Mouse (Mus musculus) limb, embryonic 10.5 days (tissue): ENCODE measurements at regions not wholly inside any gene's neighbourhood (a gene's known extent, or its start where the extent isn't known, plus 50 kb on each side); places are given as distances from the start of the nearest gene placed in this dataset.
"Not testable (repeated sequence)": the region's sequence is repeated elsewhere in the genome, so short reads cannot be mapped to it uniquely, and the experiment has no call there.

Source experiments
- DNase-seq: peaks from one replicate; pipeline ENCODE4 v3.0.0-alpha.2; 2017; ENCODE audit warnings: low spot score
- H3K27ac ChIP-seq: fragments of 300-500 bp; sonication (generic); 2 replicates; pipeline ENCODE4 v1.5.1; 2016; ENCODE audit warnings: mild to moderate bottlenecking
- H3K27me3 ChIP-seq: fragments of 300-500 bp; sonication (generic); 2 replicates; pipeline ENCODE4 v1.6.1; 2016; ENCODE audit warnings: low read depth, mild to moderate bottlenecking; ENCODE audit not compliant: poor library complexity, severe bottlenecking
- H3K36me3 ChIP-seq: fragments of 300-500 bp; sonication (generic); 2 replicates; pipeline ENCODE4 v1.6.1; 2016; ENCODE audit warnings: mild to moderate bottlenecking, moderate library complexity
- H3K4me1 ChIP-seq: fragments of 300-500 bp; sonication (generic); 2 replicates; pipeline ENCODE4 v1.6.1; 2016
- H3K4me3 ChIP-seq: fragments of 300-500 bp; sonication (generic); 2 replicates; pipeline ENCODE4 v1.5.1; 2016; ENCODE audit warnings: mild to moderate bottlenecking, moderate library complexity
- H3K9me3 ChIP-seq: fragments of 300-500 bp; sonication (generic); replicated peaks from 2 replicates; pipeline ENCODE4 v1.6.1; 2016; ENCODE audit warnings: mild to moderate bottlenecking
- WGBS: fragments of 180-500 bp; shearing (Covaris S2); methylation state at CpG from one replicate; pipeline ENCODE4 v1.1.7; 2016; 5-methylcytosine and 5-hydroxymethylcytosine counted together

DNA sequence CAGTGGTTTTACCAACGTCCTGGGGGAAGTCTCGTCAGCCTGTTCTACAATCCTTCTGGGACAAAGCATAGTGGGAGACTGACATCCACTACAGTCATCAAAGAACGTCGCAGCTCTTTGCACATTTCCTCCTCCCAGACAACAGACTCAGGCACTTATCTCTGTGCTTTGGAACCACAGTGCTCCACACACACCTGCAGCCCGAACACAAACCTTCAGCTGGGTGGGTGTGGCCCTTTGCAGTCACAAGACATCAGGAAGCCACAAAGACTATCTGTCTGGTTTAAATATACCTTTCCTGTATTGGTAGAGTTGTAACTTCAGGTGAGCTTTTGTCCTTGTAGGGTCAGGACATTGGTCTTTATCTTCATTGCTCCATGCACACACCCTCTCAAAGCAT, 708.6 kb downstream of the Dad1 start:
- no peak for DNase-seq
- WGBS: 81% methylated on average over 5 of the region's 5 CpGs

DNA sequence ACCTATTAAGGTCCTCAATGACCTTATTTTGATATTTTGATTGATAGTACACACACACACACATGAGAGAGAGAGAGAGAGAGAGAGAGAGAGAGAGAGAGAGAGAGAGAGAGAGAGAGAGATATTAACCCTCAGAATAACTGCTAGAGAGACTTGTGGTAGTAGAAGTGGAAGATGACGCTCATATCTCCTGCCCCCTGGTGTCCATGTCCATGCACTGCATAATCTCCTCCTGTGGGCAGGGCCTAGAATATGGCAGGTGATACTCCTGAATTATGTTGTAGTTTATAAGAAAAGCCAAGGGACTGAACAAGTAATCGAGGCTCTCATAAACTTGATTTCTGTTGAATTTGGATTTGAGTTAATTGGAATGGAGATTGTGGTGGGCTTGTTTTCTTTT, 712.3 kb downstream of the Dad1 start:
- not testable (repeated sequence) for DNase-seq, H3K4me3 ChIP-seq, H3K27ac ChIP-seq, H3K9me3 ChIP-seq, H3K36me3 ChIP-seq, H3K27me3 ChIP-seq, H3K4me1 ChIP-seq
- WGBS: 53% methylated on average over 2 of the region's 2 CpGs

More for the DNA sequence above, 708.6 kb downstream of the Dad1 start:
- Histone ChIP-seq H3K27me3 (no peaks in the 10 kb centered on the region), H3K4me3 (no peak overlapping the region), H3K4me1 (no peaks in the 10 kb centered on the region), H3K36me3 (no peaks in the 10 kb centered on the region), H3K27ac (no peak overlapping the region), H3K9me3 (no peaks in the 10 kb centered on the region)

DNA sequence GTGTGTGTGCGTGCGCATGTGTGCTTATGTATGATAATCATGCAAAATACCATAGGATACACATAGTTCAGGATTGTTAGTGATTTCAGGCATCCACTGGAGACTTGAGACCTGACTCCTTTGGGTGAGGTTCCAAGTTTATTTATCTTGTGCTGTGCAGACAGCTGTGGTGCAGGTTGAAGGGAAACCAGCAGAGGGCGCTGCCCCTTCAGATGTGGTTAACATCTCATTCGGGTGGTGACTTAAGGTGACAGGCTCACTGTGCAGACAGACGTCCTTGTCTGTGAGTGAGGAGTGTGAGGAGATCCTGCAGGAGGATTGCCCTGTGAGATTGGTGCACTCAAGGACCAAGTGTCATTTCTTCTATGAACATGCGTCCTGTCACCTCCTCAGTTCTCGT, 716.0 kb downstream of the Dad1 start:
- not testable (repeated sequence) for H3K27me3 ChIP-seq, DNase-seq, H3K9me3 ChIP-seq, H3K27ac ChIP-seq, H3K36me3 ChIP-seq, H3K4me1 ChIP-seq, H3K4me3 ChIP-seq
- 64% methylated on average over 7 of the region's 7 CpGs for WGBS

DNA sequence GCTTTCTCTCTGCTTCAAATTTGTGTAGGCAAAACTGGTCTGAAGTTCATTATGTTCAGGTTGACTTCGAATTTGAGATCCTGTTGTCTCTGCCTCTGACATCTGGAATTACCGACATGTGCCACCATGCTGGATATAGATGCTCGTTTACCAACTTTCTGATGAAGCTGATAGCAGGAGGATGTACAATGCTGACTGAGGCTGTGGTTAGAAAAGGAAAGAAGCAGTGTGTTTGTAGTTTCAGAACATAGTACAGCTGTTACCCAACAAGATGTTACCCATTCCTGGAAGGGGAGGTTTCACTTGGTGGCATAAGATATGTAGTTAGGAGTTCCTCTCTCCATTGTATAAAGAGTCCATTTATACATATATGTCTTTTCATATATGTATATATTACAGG, 730.5 kb downstream of the Dad1 start:
- H3K36me3 ChIP-seq, H3K9me3 ChIP-seq, H3K4me3 ChIP-seq, H3K4me1 ChIP-seq, DNase-seq, H3K27ac ChIP-seq, H3K27me3 ChIP-seq: not testable (repeated sequence)
- no CpG with 5 or more reads among the region's 3 CpGs for WGBS

DNA sequence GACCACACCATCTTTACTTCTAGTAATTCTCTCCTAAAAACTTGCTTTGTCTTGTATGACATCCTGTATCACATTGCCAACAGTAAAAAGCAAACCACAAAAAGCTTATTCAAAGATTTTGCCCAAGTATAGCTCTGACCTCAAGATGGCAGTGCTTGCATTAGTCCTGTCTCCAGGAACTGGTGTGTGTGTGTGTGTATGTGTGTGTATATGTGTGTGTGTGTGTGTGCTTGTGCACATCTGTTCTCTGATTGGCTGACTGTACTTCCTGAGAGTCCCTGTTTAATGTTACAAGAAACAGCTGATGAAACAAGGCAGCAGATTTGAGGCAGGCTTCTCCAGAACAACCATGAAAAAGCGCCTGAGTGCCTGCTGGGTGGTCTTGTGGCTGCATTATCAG, 735.0 kb downstream of the Dad1 start:
- not testable (repeated sequence) for H3K36me3 ChIP-seq, H3K9me3 ChIP-seq, H3K27ac ChIP-seq, H3K4me3 ChIP-seq, H3K27me3 ChIP-seq, DNase-seq, H3K4me1 ChIP-seq
- WGBS: no CpG with 5 or more reads among the region's 1 CpGs

GRCm38 (mm10) chr14:53516623-53517238, 737.2 kb downstream of the Dad1 start:
- not testable (repeated sequence) for H3K27ac ChIP-seq, H3K4me3 ChIP-seq, H3K27me3 ChIP-seq, H3K36me3 ChIP-seq, DNase-seq, H3K4me1 ChIP-seq, H3K9me3 ChIP-seq
- no CpG with 5 or more reads among the region's 10 CpGs for WGBS

- 65% methylated on average over 1 of the region's 2 CpGs for WGBS
Measured at GRCm38 (mm10) chr14:53505389-53505788, 748.5 kb downstream of the Dad1 start.

GRCm38 (mm10) chr14:53488383-53488782, 765.5 kb downstream of the Dad1 start:
- WGBS: 98% methylated on average over 9 of the region's 9 CpGs
- not testable (repeated sequence) for H3K36me3 ChIP-seq, H3K27me3 ChIP-seq, H3K9me3 ChIP-seq, DNase-seq, H3K27ac ChIP-seq, H3K4me1 ChIP-seq, H3K4me3 ChIP-seq

More at GRCm38 (mm10) chr14:53505389-53505788, 748.5 kb downstream of the Dad1 start:
- not testable (repeated sequence) for H3K36me3 ChIP-seq, H3K27me3 ChIP-seq, H3K4me1 ChIP-seq, H3K4me3 ChIP-seq, DNase-seq, H3K9me3 ChIP-seq, H3K27ac ChIP-seq

- not testable (repeated sequence) for DNase-seq, H3K9me3 ChIP-seq, H3K36me3 ChIP-seq, H3K27me3 ChIP-seq, H3K4me1 ChIP-seq, H3K27ac ChIP-seq, H3K4me3 ChIP-seq
- 31% methylated on average over 5 of the region's 5 CpGs for WGBS
Measured at GRCm38 (mm10) chr14:53487611-53488010, 766.3 kb downstream of the Dad1 start.

DNA sequence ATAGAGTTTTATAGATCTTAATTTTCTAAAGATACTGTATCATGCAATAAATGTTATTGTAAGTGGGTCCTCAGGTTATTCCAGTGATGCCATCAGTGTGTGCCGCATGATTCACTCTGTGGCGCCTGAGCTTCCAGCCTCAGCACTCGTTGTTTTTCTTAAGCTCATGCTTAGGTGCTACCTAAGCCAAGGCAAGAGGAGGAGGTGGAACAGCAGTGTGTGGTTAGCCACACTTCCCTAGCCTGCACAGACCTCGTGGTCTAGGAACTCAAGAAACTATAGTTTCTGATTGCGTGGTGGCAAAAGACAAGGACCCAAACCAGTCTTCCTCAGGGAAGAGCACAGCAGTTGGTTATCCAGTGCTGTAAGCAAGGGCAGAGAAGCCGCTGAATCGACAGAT, 779.7 kb downstream of the Dad1 start:
- H3K27ac ChIP-seq, H3K9me3 ChIP-seq, H3K4me3 ChIP-seq, H3K27me3 ChIP-seq, H3K4me1 ChIP-seq, DNase-seq, H3K36me3 ChIP-seq: not testable (repeated sequence)
- WGBS: 93% methylated on average over 7 of the region's 7 CpGs

- not testable (repeated sequence) for H3K9me3 ChIP-seq, H3K27ac ChIP-seq, DNase-seq, H3K27me3 ChIP-seq, H3K36me3 ChIP-seq, H3K4me3 ChIP-seq, H3K4me1 ChIP-seq
Measured at GRCm38 (mm10) chr14:53460790-53461189, 793.1 kb downstream of the Dad1 start.

DNA sequence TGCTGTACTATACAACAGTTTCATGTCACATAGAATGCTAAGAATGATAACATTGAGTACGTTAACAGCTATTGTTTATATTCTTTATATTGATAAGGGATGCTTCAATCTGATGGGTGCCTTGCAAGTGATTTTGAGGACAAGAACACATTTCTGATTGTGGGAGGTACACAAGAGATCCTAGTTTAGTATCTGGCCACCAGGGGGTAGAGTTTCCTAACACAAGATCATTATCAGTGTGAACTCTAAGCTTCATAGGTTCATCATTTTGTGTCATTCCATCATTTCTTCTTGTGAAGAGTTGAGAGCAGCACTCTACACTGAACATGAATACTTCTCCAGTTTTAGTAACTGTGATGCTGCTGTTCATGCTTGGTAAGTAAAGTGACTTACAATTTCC, 799.9 kb downstream of the Dad1 start:
- Histone ChIP-seq H3K36me3 (no peaks in the 10 kb centered on the region), H3K27me3 (no peaks in the 10 kb centered on the region), H3K27ac (no peak overlapping the region), H3K4me3 (no peak overlapping the region), H3K9me3 (no peaks in the 10 kb centered on the region), H3K4me1 (no peaks in the 10 kb centered on the region)
- DNase-seq: no peak
- WGBS: 93% methylated on average over 1 of the region's 1 CpGs

- not testable (repeated sequence) for H3K36me3 ChIP-seq, H3K4me1 ChIP-seq, H3K27ac ChIP-seq, H3K9me3 ChIP-seq, DNase-seq, H3K27me3 ChIP-seq, H3K4me3 ChIP-seq
Measured at GRCm38 (mm10) chr14:53439643-53440042, 814.3 kb downstream of the Dad1 start.

- not testable (repeated sequence) for H3K27ac ChIP-seq, H3K27me3 ChIP-seq, H3K9me3 ChIP-seq, DNase-seq, H3K4me1 ChIP-seq, H3K4me3 ChIP-seq, H3K36me3 ChIP-seq
- 84% methylated on average over 2 of the region's 3 CpGs for WGBS
Measured at GRCm38 (mm10) chr14:53430130-53430529, 823.8 kb downstream of the Dad1 start.
